Comparison of ENCODE assay signal across 18 mouse cellular contexts in the genomic region with DNA sequence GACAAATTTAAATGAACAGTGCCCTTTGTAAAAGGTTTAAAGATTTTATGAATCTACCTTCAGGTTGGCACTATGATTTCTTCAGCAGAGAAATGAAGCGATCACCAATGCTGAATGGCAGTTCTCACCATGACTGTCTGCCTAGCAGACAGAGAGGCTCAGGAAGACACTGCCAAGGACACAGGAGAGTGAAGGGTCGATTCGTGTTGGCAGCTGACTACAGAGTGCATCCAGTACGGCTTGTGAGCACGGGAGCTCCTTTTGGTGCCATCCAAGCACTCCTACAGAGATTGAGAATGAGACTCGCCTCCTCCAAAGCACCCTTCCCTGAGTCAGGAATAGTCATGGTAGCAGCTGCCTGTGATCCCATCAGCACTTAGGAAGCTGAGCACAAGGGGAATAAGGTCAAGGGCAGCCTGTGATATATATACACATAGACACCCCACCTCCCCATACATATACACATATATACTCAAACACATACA.
"Had no signal": no experiment of that assay in that cellular context is flagged by ENCODE, and none has a peak within 500 bp of the region (broad histone marks: within the 10 kb centered on the region; RNA-seq: fewer than 3 reads in every experiment).

No protein-coding gene starts in this region.

- ATAC-seq: intestine, postnatal 0 days; midbrain, embryonic 13.5 days had no signal

- H3K4me1 ChIP-seq: liver, embryonic 13.5 days; midbrain, embryonic 13.5 days; neural tube, embryonic 13.5 days had no signal

- H3K9me3 ChIP-seq: liver, embryonic 13.5 days; neural tube, embryonic 13.5 days had no signal

- H3K36me3 ChIP-seq: liver, embryonic 13.5 days; midbrain, embryonic 13.5 days; neural tube, embryonic 13.5 days had no signal

- H3K4me2 ChIP-seq: liver, embryonic 13.5 days; midbrain, embryonic 13.5 days; neural tube, embryonic 13.5 days had no signal

- H3K27ac ChIP-seq: kidney, postnatal 0 days; layer of hippocampus, adult 2 months; liver, embryonic 13.5 days; midbrain, embryonic 13.5 days; neural tube, embryonic 13.5 days; stomach, postnatal 0 days had no signal

- H3K9ac ChIP-seq: liver, embryonic 13.5 days; midbrain, embryonic 13.5 days; neural tube, embryonic 13.5 days had no signal

- H3K27me3 ChIP-seq: liver, embryonic 13.5 days; midbrain, embryonic 13.5 days; neural tube, embryonic 13.5 days had no signal

- DNase-seq: kidney, adult 2 months; kidney, postnatal 25 days; layer of hippocampus, adult 9-11 months; liver, embryonic 13.5 days; lung, adult 2 months; lung, postnatal 14 days; lung, postnatal 4 days; retina, postnatal 1 day; right cerebral cortex, postnatal 4 days; thymus, adult 2 months; thymus, postnatal 14 days; thymus, postnatal 4 days had no signal

- H3K4me3 ChIP-seq: layer of hippocampus, adult 2 months; liver, embryonic 13.5 days; midbrain, embryonic 13.5 days; neural tube, embryonic 13.5 days had no signal
